Mouse (Mus musculus): ENCODE measurements around the gene Zeb2.

Zeb2 gene

DNA sequence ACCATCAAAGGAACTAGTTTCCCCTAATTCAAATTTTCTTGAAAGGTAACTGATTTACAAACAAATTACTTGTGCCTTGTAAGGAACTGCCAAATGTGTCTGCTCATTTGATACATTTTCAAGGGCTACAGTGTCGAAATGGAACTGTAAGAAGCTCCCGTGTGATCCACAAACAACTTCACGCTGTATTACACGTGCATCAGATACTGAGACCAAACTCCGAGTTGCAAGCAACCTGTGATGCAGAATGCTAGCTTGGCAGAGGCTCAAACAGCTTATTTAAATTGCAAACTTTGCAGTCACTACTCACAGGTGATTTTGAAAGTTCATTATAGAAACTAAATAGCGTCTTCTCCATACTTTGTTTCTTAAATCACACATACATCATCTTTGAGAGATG lies 55.1 kb downstream of the Zeb2 start:
- no peak for DNase-seq (ENCODE audit: low read depth, low spot score)

DNA sequence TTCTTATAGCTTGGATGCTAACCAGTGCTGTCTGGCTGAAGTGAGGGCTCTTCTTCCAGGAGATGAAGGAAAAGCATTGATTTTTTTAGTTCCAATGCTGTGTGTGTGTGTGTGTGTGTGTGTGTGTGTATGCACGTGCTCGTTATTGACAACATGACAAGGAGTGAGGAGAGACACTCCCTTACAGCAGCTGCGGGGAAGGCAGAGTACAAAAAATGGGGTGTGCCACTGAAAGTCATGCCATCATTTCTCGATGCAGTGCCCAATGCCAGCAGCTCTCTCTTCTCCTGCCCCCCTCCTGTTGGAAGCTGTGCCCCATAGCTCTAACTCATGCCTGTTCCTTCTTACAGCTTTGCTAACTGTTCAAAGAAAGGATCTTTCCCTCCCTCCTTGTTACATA lies 56.4 kb downstream of the Zeb2 start:
- no peak for DNase-seq (ENCODE audit: low read depth, low spot score)

DNA sequence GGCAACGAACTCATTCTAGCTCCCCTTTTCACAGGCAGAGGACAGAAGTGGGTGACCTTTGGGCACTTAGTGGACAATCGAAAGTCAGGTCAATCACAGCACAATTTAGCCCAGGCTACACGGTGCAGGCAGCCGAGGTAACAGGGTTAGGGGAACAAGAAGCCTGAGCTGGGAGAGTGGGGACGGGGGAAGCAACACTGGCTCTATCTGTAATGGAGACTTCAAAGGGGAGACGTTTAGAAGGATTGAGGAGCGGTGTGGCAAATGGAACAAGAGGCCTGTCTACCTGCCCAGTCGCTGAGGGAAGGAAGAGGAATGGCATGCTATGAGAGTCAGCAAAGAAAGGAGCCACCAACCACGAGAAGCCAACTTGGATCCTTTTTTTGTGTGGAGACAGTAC lies 57.0 kb downstream of the Zeb2 start:
- no peak for DNase-seq (ENCODE audit: low read depth, low spot score)

DNA sequence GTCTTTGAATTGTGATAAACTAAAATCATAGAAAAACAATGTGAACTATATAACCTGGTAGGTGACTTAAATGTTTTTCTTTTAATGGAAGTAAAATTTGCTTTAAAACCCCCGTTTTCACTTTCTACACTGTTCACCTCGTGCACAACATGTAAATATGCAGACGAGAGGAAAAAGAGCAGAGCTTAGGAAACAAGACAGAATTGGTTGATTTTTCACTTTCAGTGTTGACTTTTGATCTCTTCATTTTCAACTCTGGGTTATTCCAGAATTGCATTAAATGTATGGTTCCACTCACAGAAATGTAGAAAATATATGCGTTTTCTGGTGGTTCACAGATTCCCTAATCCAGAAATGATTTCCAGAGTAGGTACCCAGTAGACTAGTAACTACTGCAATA lies 57.6 kb downstream of the Zeb2 start:
- DNase-seq (ENCODE audit: low read depth, low spot score): no peak

DNA sequence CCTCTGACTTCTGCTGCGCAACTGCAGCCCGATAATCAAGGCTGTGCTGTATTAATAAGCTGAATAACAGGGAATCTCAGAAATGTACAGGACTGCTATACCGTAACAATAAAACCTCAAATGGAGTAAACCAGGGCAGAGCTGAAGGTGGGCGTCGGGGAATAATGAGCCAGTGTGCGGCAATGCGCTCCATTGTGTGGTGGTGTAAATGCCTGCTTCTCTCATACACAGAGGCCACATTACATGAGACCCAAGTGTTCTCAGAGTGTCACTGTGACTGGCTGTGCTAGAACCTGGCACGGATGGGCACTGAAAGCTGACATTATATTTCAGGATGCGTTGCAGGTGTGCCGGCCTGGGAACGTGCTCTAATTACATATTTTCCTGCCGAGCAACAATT lies 58.2 kb downstream of the Zeb2 start:
- no peak for DNase-seq (ENCODE audit: low read depth, low spot score)

DNA sequence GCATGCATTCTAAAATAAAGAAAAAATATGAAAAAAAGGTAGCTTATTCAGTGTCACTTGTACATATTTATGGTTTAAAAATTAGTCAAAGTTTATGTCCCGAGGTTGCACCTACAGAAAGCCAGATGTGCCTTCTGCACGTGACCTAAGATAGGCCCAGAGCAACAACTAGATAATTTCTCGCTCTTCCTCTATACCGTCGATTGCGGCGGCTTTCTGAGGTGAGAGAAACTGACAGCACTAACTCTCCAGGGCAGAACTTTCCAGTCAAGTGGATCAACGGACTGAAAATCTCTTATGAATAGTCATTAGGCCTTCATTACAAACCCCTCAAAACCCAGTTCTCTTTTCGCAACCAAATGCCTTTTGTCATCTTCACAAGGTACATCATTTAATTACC lies 59.0 kb downstream of the Zeb2 start:
- no peak for DNase-seq (ENCODE audit: low read depth, low spot score)

DNA sequence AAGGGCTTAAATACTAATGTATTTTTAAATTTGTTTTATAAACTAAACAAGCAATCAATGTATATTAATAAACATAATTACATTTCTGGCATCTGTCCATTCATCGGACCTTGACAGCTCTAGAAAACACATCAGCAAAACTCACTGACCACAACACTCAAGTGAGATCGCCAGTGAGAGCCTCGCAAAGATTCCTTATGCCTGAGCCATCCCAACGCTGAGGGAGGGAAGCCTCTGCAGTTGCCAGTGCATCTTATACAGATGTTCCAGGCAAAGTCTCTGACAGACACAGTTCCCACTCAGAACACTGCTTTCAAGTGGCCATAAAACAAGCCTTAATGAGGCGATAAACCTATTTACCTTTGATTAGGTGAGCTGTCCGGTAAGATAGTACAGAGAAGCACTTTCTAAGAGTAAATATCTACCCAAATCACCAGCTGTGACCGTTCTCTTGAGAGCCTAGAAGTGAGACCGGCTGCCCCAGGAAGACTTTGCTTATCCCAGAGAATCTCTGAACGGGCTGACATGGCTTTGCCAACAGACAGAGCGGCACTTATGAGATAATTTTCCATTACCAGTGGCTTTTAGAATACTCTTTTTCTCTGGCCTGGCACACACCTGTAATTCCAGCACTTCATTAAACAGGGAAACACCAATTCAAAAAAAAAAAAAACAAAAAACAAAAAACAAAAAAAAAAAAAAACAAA lies 60.2 kb downstream of the Zeb2 start:
- no peak for DNase-seq (ENCODE audit: low read depth, low spot score)

DNA sequence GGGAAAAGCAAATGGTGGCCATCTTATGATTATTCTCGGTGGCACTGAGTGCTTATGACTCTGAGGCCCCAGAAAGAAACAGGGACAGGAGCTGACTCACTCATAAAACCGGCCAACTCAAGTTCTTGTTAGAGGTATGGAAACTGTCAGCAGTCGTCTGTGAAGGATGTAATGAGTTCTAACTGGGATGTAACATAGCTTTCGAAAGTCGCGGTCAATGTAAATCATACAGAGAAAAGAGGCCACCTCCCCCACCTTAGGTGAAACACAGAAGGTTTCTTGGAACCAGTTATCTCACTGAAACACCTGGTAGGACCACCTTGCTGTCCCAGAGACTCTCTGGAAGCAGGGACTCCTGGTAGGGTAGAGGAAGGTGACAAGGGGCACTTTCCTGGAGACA lies 61.3 kb downstream of the Zeb2 start:
- DNase-seq (ENCODE audit: low read depth, low spot score): no peak

DNA sequence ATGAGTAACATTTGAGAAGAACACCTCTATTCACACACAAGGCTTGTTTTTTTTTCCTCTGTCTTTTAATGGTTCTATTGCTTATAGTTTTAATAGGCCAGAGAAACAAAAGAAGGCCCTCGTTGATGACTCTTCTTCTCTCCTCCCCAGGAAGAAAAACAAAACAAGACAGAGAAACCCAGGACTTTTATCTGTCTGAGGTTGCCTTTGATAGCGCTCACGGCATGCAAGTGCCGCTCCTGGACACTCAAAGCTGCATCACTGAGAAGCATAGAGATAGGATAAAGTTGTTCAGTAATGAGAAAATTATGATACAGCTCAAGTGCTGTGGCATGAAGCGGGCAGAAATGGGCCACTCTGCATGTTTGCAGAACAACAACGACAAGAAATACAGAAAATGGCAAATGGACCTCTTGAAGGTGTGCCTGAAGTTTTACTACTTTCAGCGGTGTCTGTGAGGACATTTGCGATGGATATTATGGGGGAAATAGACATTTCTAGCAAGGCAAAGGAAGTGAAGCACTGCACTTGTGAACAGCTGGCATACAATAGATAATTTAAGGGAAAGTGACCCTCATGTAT lies 62.1 kb downstream of the Zeb2 start:
- DNase-seq (ENCODE audit: low read depth, low spot score): no peak

DNA sequence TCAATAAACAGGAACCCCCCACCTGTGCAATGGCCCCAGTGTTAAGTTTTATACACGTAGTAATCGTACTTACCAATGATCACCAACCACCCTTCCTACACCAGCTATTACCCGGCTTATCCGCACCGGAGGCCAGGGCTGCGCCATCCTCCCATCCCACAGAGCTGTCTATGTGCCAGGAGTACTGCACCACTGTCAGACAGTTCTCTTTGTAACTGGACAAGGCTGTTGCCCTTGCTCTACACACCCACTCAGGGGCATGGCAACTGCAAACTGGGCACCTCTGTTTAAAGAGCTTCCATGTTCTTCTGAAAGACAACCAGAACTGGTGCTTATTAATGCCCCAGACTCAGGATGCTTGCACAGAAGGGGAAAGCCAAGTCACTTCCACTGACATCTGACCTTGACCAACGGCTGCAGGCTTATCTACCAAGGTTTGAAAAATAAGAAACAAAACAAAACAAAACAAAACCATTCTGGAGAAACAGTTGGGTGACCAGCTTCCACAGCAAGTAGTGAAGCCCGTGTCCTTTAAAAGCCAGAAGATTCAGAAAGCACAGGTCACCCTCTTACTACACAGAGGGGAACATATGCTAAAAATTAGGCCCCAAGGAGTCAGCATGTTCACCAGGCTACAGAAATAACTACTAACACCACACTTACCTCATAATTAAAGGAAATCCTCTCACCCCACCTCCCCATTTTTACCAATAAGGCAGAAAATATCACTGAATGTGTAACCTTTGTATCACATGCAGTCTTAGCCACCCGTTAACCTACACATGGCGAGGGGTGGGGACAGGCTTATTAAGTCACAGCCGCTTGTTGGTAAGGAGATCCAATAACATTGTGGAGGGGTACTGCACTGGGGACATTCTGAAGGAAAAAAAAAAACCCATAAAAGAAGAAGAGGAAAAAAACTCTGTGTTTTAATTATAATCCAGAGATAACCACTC lies 62.8 kb downstream of the Zeb2 start:
- no peak for DNase-seq (ENCODE audit: low read depth, low spot score)

DNA sequence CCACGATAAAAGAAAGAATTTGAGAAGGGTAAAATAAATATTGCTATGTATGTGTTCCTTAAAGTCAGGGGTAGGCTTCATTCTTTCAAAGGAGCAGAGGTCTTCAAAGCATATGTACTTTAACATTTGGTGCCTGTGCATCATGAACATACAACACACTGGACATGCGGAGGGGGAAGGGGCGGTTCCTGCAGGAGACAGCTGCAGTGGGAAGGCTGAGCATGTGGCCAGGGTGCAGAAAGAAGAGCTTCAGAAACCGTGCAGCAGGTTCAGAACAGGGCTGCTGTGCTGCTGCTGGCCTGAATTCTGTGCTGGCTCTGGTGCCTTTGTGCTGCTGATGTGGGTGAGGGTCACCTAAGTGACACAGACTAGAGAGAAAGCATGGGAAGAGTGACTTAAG lies 64.6 kb downstream of the Zeb2 start:
- DNase-seq (ENCODE audit: low read depth, low spot score): no peak

DNA sequence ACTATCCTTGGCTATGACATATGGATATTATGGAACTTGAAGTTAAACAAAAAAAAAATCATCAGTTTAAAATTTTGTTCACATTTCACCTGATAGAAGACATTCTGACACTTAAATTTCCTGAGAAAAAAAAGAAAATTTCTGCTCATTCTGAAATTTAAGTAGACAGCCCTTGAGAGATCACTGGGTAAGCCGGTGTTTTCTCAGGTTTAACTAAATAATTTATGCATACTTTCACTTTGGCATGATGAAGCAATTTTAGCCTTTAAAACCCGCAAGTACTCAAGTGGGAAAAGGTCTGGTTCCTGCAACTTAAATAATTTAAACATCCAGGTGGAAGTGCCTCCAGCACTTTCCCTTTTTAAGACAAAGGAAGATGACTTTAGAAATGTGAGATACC lies 65.9 kb downstream of the Zeb2 start:
- DNase-seq (ENCODE audit: low read depth, low spot score): no peak

DNA sequence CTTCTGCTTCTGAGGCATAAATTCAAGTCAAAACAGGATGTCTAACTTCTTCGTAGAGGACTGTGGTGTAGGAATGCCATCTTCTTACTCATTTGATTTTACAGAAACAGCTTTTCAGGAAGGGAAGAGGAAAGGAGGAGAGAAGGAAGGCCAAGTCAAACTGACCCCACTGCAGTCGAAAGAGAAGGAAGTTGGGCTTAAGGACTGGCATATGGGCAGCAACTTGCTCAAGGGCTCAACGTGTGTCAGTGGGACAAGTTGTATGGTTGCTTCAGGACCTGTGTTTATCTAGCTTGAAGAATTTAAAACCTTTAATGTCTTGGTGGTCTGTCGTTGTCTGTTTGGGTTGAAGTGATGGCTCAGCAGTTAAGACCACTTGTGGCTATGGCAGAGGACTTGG lies 67.3 kb downstream of the Zeb2 start:
- no peak for DNase-seq (ENCODE audit: low read depth, low spot score)

DNA sequence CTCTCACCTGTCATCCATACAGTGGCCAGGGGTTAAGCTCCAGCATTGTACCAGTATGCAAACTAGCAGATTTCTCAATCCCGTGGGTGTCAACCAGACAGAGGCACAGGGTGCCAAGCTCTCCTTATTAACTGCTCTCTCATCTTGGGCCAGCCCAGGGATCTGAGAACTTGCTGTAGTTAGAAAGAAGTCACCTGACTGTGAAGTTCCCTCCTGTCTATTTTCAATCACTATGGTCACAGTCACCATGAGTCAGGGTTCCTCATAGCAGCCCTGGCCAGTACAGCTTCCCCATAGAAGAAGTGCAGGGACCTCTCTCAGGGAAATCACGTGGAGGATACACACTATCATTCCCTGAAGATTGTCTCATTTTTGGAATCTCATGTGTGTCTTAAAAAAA lies 67.9 kb downstream of the Zeb2 start:
- DNase-seq (ENCODE audit: low read depth, low spot score): no peak

DNA sequence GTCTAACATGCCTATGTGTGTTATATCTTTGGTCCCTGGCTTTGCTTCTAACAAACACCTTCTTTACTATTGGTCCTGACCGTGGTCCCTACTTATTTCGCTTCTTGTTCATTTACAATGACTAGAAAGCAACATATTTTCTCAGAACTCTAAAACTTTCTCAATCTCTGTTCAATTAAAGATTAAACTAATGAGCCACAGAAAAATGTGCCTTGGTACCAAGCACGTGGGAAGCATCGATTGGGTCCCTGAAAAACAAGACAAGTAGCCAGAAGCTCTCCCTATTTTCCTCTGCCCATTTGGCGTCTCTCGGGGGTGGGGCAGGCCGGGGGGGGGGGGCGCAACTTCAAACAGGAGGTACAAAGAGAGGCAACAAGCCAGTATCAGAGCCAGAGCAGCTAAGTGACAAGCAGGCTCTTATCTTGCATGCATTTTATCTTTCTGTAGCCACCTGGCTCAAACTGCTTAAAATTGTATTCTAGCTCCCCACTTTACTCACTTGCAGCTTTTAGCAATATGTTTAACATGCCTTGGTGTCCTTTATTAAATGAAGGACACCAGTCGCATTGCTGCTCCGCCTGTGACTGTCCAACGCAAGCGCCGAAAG lies 76.4 kb downstream of the Zeb2 start:
- no peak for DNase-seq (ENCODE audit: low read depth, low spot score)

DNA sequence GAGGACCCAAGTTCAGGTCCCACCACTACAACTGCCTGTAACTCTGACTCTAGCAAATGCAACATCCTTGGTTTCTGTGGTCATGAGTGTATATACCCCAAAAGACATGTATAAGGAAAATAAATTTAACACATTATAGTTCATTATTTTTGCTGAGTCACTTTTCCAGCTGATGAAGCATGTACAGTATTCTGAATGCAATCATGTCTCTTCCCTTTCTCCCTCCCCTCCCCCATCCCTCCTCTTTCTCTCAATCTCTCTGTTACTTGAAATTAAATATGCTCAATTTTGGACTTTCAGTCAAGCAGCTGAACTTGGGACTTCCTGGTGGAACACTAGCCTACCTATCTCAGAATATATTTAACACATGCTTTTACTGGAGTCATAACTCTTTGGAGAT lies 77.7 kb downstream of the Zeb2 start:
- DNase-seq (ENCODE audit: low read depth, low spot score): no peak

DNA sequence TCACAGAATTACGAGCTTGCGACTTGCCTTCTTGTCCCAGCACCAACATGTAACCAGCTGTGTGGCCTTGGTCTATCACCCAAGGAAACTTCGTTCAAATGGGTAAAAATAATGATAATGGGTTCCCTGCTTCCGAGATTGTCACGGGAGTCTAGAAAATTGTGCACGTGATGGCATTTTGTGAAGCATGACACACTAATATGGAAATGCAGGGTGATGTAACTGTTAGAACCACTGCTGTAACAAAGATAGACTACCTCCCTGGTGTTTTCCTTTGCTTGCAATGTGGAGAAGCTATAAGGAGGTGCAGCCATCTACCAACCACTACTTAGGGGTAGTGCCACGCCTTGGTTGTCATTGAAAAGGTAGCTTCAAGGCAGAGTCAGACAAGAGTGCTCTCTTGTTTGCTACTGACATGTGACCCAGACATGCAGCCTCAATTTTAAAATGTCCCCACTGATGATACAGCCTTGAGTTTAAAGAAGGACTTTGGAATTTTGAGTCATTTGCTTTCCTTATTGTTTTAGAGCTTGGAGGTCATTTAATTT lies 89.0 kb downstream of the Zeb2 start:
- no peak for DNase-seq (ENCODE audit: low read depth, low spot score)

DNA sequence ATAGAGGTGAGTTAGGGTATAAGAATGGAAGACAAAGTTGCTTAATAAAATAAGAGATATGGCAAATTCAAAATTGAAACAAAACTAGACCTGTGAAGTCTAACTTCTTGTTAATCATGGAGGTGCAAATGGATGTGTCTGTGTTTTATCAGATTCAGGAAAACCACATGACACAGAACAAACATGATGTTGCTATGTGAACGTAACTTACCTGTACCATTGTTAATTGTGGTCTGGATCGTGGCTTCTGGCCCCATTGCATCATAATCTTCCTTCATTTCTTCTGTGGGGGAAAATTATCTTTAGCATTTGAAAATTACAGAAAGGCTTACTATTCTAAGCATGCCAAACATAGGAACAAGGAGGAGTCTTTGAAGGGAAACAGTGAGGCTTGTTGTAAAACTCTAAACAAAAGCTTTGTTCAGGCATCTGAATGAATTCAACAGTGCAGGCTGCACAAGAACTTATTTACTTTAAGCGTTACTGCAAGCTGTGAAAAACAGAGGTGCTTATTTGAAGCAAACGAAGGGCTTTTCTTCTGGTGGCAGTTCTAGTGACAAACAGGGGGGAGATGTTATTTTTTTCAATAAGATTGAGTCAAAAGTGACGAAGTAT lies 99.9 kb downstream of the Zeb2 start:
- DNase-seq (ENCODE audit: low read depth, low spot score): no peak

DNA sequence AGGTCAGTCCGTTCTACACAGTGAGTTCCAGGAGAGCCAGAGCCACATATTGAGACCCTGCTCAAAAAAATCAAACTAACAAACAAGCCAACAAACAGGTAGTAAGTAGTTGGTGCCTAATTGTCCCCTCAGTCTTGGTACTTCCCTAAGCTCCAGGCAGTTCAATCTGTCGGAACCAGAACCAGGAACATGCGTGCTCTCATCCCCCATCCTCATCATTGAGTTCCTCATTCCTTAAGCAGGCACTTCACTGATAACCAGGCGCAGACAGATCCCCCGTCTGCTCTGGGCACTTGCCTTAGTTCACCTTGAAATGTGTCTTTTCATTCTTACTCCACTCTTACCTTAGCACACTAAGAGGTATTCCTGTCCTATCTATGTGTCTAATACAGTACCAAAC lies 103.9 kb downstream of the Zeb2 start:
- no peak for DNase-seq (ENCODE audit: low read depth, low spot score)

DNA sequence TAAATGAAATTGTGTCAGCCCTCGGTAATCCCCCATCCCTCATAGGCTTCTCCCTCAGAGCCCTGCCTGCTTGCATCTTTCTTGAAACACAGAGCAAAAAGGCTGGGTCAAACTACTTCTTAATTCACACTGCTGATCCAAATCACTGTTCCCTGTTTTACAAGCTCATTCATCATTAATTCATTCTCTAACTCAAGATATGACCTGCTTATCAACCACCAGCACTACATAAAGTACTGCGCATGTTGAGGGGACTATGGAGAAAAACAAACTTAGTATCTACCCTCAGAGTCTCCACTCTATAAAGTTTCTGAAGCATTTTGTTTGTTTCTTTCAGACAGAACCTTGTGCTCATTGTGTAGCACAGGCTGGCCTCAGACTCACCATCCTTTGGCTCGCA lies 104.5 kb downstream of the Zeb2 start:
- DNase-seq (ENCODE audit: low read depth, low spot score): no peak

DNA sequence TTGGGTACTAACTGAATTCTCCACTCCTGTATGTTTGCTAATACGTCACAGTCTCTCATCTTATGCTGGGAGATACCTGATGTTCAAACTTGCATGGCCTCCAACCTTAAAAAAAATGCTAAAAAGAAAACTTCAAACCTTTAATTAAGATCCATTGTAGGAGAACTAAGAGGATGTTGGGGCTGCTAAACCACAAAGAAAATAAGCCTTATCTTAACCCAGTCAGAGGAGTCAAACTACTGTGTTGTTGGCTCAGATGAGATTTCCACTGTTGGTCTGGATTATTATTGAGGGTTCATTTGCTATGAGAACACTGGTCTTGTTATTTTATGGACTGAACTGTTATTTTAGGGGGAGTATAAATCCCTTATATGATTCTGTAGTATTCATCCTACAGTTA lies 106.5 kb downstream of the Zeb2 start:
- no peak for DNase-seq (ENCODE audit: low read depth, low spot score)

DNA sequence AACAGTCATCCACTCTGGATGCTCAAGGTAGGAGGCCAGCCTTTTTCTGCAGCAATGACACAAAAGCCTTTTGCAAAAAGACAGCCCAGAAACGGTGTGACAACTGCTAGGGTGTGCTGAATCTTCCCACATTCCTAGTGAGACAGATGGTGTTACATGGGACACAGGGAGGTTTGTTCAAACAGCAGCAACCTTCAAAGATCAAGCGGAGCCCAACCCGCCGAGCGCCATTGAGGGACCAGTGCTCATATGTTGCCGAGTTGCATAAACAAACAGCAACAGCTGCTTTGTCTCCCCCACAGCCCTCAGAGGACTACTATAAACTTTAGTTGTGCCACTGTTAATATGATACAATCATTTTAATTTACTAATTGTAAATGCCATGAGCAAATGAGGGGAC lies 117.3 kb downstream of the Zeb2 start:
- DNase-seq (ENCODE audit: low read depth, low spot score): peak; percentile 9
